8 mouse cellular contexts compared by ENCODE assay signal in the genomic region with DNA sequence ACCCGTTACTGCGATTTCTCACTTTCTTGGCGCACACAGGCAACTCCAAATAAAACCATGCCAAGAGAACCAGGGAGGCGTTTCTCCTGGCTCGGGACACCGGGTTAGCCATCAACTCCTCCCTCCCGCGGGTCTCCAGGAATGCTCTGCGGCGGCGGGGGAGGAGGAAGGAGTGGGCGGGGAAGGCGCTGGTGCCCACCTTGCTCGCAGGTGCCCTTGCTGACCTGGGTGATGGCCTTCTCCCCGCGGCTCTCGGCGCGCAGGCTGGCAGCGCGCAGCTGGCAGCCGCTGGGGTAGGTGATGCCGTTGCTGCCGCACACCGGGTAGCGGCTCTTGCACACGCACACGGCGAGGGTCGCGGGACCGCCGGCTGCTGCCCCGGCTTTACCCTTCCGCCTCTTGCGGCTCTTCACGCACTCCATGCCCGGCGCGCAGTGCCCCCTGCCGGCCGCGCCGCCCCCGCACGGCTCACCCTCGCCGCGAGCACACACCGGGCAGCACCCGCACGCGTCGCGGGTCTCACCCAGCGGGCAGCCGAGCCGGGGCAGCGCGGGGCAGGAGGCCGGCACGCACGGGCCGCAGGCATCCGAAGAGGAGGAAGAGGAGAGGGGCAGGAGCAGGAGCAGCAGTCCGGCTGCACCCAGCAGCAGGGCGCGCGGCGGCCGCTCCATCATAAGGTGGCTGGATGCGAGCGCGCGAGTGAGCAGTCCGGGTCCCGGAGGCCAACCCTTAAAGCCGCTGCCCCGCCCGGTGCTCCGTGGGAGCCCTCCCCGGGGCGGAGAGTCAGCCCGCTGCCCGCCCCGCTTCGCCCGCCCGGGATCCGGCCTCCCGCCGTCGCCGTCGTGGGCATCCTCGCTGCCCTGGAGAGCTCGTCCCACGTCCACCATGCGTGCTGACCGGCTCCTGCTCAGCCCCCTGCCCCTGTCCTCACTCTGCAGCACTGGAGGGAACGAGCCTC. TPM values are rescaled to one million over a fixed set of nuclear protein-coding genes. Genes with fewer than 3 reads are reported as not detected.
A peak's percentile ranks its signal among the peaks of the same experiment; 100 is the strongest.
DNase-seq lines count a peak whose midpoint lies in the region; ATAC-seq and TF ChIP-seq lines count a peak whose summit lies in the region.

Gene Igfbp7 (minus strand): TSS at position 701 of the 958 bp plus-strand sequence.

- peak within 1 kb of the TSS; percentile 64 for H3K9ac ChIP-seq in forebrain, embryonic 14.5 days (ENCODE audit: low read length)
- peak within 1 kb of the TSS; percentile 74 for H3K9ac ChIP-seq in heart, embryonic 16.5 days (ENCODE audit: low read length)
- 0 out of 2 replicates have a peak within 1 kb of the TSS, but pooled peaks have one; percentile 26 for H3K9ac ChIP-seq in liver, embryonic 13.5 days

- H3K79me2 ChIP-seq in C2C12 (ENCODE audit: control insufficient read depth, insufficient read depth): peaks cover 49% of the 10 kb centered on the region

- H3K36me3 ChIP-seq in C2C12 (ENCODE audit: control insufficient read depth, insufficient read depth): peaks cover 7% of the 10 kb centered on the region
- H3K36me3 ChIP-seq in forebrain, embryonic 14.5 days (ENCODE audit: control insufficient read depth, insufficient read depth, low read length): no peaks in the 10 kb centered on the region
- no peaks in the 10 kb centered on the region for H3K36me3 ChIP-seq in heart, embryonic 16.5 days (ENCODE audit: control insufficient read depth, insufficient read depth)
- H3K36me3 ChIP-seq in liver, embryonic 13.5 days: no peaks in the 10 kb centered on the region
- no peaks in the 10 kb centered on the region for H3K36me3 ChIP-seq in testis, adult 2 months (ENCODE audit: control insufficient read depth, insufficient read depth, low read length)

- ATAC-seq in forebrain, embryonic 14.5 days: peak; percentile 95
- peak; percentile 84 for ATAC-seq in heart, embryonic 16.5 days (replicated peaks; ENCODE audit: extremely low read depth, insufficient read depth, low FRiP score)
- ATAC-seq in liver, embryonic 13.5 days (ENCODE audit: low read depth): no peak

- no peak within 1 kb of the TSS for H3K27ac ChIP-seq in forebrain, embryonic 14.5 days (ENCODE audit: low read depth, low read length)
- H3K27ac ChIP-seq in heart, embryonic 16.5 days (ENCODE audit: low read length): peak within 1 kb of the TSS; percentile 35
- H3K27ac ChIP-seq in liver, embryonic 13.5 days: no peak within 1 kb of the TSS
- no peak within 1 kb of the TSS for H3K27ac ChIP-seq in testis, adult 2 months (ENCODE audit: control insufficient read depth, insufficient read depth, low read depth, low read length)

- peak within 1 kb of the TSS; percentile 80 for H3ac ChIP-seq in C2C12 (ENCODE audit: control insufficient read depth, insufficient read length, low read depth)

- peaks cover 31% of the 10 kb centered on the region for H3K79me3 ChIP-seq in C2C12 (ENCODE audit: low read depth)

- peak; percentile 98 for TF ChIP-seq CTCF in C2C12 (IDR thresholded peaks at IDR 0.05; ENCODE audit: control insufficient read depth, insufficient read depth, insufficient read length)
- peak; percentile 51 for TF ChIP-seq CTCF in testis, adult 2 months (IDR thresholded peaks at IDR 0.05; ENCODE audit: control insufficient read depth, insufficient read depth, insufficient replicate concordance, low read depth, low read length)

- peak; percentile 43; the same call in 1 of the 2 replicates for TF ChIP-seq POLR2A in testis, adult 2 months (IDR thresholded peaks at IDR 0.05; ENCODE audit: control insufficient read depth, low read depth, low read length)

- H3K9me3 ChIP-seq in forebrain, embryonic 14.5 days (replicated peaks; ENCODE audit: control insufficient read depth, low read length): no peaks in the 10 kb centered on the region
- no peaks in the 10 kb centered on the region for H3K9me3 ChIP-seq in heart, embryonic 16.5 days (replicated peaks; ENCODE audit: control insufficient read depth, low read length)
- H3K9me3 ChIP-seq in liver, embryonic 13.5 days (replicated peaks): no peaks in the 10 kb centered on the region

- no peaks in the 10 kb centered on the region; the same call in 1 of the 2 replicates for H3K4me1 ChIP-seq in forebrain, embryonic 14.5 days (ENCODE audit: control insufficient read depth, insufficient read depth, low read length)
- no peaks in the 10 kb centered on the region for H3K4me1 ChIP-seq in heart, embryonic 16.5 days (ENCODE audit: control insufficient read depth, insufficient read depth, low read length)
- 0 out of 2 replicates have a peak, but pooled peaks cover 3% of the 10 kb centered on the region for H3K4me1 ChIP-seq in liver, embryonic 13.5 days (replicated peaks)
- peaks cover 3% of the 10 kb centered on the region for H3K4me1 ChIP-seq in testis, adult 2 months (ENCODE audit: control insufficient read depth, insufficient read depth, low read length)

- peak; percentile 89 for DNase-seq in adrenal gland, postnatal 25 days
- DNase-seq in forebrain, embryonic 14.5 days (ENCODE audit: low spot score): peak; percentile 57
- peak; percentile 92 for DNase-seq in kidney, postnatal 14 days
- DNase-seq in liver, embryonic 13.5 days: peak; percentile 13
- DNase-seq in neural tube, embryonic 10.5 days (ENCODE audit: extremely low spot score, low spot score): peak; percentile 76

- peak within 1 kb of the TSS; percentile 56 for H3K4me3 ChIP-seq in C2C12 (ENCODE audit: insufficient read depth, poor library complexity, severe bottlenecking)
- H3K4me3 ChIP-seq in forebrain, embryonic 14.5 days (ENCODE audit: low read depth, low read length): peak within 1 kb of the TSS; percentile 53
- peak within 1 kb of the TSS; percentile 67 for H3K4me3 ChIP-seq in heart, embryonic 16.5 days (ENCODE audit: low read length)
- peak within 1 kb of the TSS; percentile 56 for H3K4me3 ChIP-seq in liver, embryonic 13.5 days (replicated peaks)
- peak within 1 kb of the TSS; percentile 77 for H3K4me3 ChIP-seq in testis, adult 2 months (ENCODE audit: control insufficient read depth, low read depth, low read length)

- H3K27me3 ChIP-seq in C2C12 (ENCODE audit: control insufficient read depth, insufficient read depth, insufficient read length): no peaks in the 10 kb centered on the region
- peaks cover 7% of the 10 kb centered on the region; the same call in 1 of the 2 replicates for H3K27me3 ChIP-seq in forebrain, embryonic 14.5 days (replicated peaks; ENCODE audit: control insufficient read depth, insufficient read depth, low read length)
- peaks cover 3% of the 10 kb centered on the region; the same call in 1 of the 2 replicates for H3K27me3 ChIP-seq in heart, embryonic 16.5 days (ENCODE audit: control insufficient read depth, insufficient read depth, low read length)
- peaks cover 36% of the 10 kb centered on the region for H3K27me3 ChIP-seq in liver, embryonic 13.5 days
- no peaks in the 10 kb centered on the region for H3K27me3 ChIP-seq in testis, adult 2 months (ENCODE audit: control insufficient read depth, insufficient read depth, low read length)

- H3K4me2 ChIP-seq in forebrain, embryonic 14.5 days (ENCODE audit: low read length): peak within 1 kb of the TSS; percentile 93
- peak within 1 kb of the TSS; percentile 96 for H3K4me2 ChIP-seq in heart, embryonic 16.5 days (ENCODE audit: low read depth, low read length)
- H3K4me2 ChIP-seq in liver, embryonic 13.5 days: peak within 1 kb of the TSS; percentile 65

- 5% methylated on average over 90 of the region's 101 CpGs for WGBS in forebrain, embryonic 14.5 days
- WGBS in heart, embryonic 16.5 days: 4% methylated on average over 101 of the region's 101 CpGs
- WGBS in liver, embryonic 13.5 days (ENCODE audit: insufficient replicate concordance): 5% methylated on average over 101 of the region's 101 CpGs

TF ChIP-seq in C2C12, 6 proteins besides CTCF, POLR2A, EP300 and RAD21:
- TF ChIP-seq MAX (IDR thresholded peaks at IDR 0.05): no peak
- TF ChIP-seq FOSL1 (IDR thresholded peaks at IDR 0.05; ENCODE audit: insufficient read depth, low read length, poor library complexity, severe bottlenecking): no peak
TF ChIP-seq in C2C12: peak in this region for 0.

RNA-seq across cellular contexts. Expression of gene Igfbp7, which starts in this region (rescaled TPM):
- 402 TPM for polyA plus RNA-seq in C2C12 (2012; fragmentation: generic; extraction: Trizol)
- 782 and 885 TPM in 2 replicates for total RNA-seq in adrenal gland, postnatal 25 days (2021)
- 61.9 and 68.1 TPM in 2 replicates for polyA plus RNA-seq in forebrain, embryonic 14.5 days (2014; fragmentation: Nextera tagmentation; extraction: Ambion mirVana)
- polyA plus RNA-seq in heart, embryonic 16.5 days (2015; fragmentation: Nextera tagmentation; extraction: Ambion mirVana): 68.4 and 72.0 TPM in 2 replicates
- 13.3 and 15.6 TPM in 2 replicates for polyA plus RNA-seq in liver, embryonic 13.5 days (2015; fragmentation: Nextera tagmentation; extraction: Ambion mirVana)
- 94.8 and 143 TPM in 2 replicates for polyA plus RNA-seq in testis, adult 2 months (2012; rRNA removed)

Comparison
In these comparisons a context has a peak if more than half of its experiments do, and no peak if none do; other contexts are left out.
1. DNase-seq: peak in every context shown above with its lines; median percentile 92 in kidney, postnatal 14 days; 89 in adrenal gland, postnatal 25 days; 76 in neural tube, embryonic 10.5 days; 57 in forebrain, embryonic 14.5 days; 13 in liver, embryonic 13.5 days.